Mouse (Mus musculus): ENCODE data around the gene Srm.

DNA sequence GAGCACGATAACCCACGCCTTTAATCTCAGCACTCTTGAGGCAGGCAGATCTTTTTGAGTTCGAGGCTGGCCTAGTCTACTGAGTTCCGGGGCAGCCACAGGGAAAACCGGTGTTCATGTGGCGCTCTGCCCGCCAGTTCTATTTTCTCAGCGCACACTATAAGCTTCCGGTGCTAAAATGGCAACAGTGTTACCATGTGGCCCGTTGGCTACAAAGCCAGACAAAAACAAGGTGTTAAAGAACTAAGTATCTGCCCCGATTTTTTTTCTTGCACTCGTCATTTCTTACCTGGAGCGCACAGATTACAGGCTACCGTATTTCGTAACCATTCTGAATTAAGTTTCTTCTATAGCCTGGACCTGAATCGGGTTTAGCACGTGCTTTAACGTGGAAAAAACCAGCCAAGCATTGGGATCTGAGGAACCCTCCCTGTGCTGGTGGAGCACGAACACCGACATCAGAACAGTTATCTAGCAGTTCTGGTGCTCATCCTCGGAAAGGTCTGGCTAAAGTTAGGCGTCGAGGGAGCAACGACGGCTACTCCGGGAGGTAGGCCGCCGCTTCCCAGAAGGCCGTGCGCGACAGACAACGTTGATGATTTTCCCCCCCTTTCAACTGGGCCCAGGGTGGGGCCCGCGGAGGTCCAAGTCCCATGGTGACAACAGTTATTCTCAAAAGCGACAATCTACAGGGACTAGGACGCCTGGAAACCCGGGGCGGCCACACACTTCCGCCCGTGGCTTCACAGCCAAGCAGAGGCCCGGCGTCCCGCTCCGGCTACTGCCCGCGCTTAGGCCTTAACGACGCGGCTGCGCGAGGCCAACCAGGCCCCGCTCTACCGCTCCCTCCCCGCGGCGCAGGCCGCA is 34.7 kb downstream of the Srm start:
- TF ChIP-seq POLR2A (IDR thresholded peaks at IDR 0.05; ENCODE audit: control insufficient read depth, extremely low read depth, insufficient read depth, low read length, poor library complexity), result no peak
- no peak for TF ChIP-seq CTCF (IDR thresholded peaks at IDR 0.05; ENCODE audit: borderline replicate concordance, control insufficient read depth, extremely low read depth, insufficient read depth, low read length, poor library complexity)

All from thymus, adult 2 months (tissue).